Mouse (Mus musculus) thymus, adult 2 months (tissue): ENCODE measurements at regions not wholly inside any gene's neighbourhood (a gene's known extent, or its start where the extent isn't known, plus 50 kb on each side); places are given as distances from the start of the nearest gene placed in this dataset.

Source experiments
- CTCF ChIP-seq: fragments of 200-500 bp; IDR thresholded peaks from 2 replicates; pipeline ENCODE4 v1.5.1; 2012; ENCODE audit warnings: mild to moderate bottlenecking, control low read depth, low read length, moderate library complexity, borderline replicate concordance; ENCODE audit not compliant: control insufficient read depth, poor library complexity, insufficient read depth; ENCODE audit errors: extremely low read depth
- POLR2A ChIP-seq: fragments of 200-500 bp; IDR thresholded peaks from 2 replicates; pipeline ENCODE4 v1.6.1; 2012; ENCODE audit warnings: mild to moderate bottlenecking, low read length, control low read depth, moderate library complexity; ENCODE audit not compliant: control insufficient read depth, poor library complexity, insufficient read depth; ENCODE audit errors: extremely low read depth

DNA sequence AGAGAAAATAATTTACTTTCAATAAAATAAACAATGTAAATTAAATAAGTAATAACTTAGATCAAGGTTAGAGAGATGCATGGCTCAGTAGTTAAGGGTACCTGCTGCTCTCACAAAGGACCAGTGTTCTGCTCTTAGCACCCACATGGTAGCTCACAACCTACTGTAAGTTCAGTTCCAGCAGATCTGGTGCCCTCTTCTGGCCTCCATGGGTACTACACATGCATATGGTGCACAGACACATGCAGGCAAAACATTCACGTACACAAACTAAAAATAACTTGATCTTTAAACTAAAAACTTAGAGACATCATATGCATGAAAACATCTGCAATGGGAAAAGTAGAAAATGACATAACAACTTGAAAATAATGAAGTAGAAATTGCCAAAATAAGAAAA is 184.2 kb upstream of the Ank start:
- no peak for TF ChIP-seq CTCF
- TF ChIP-seq POLR2A: no peak
